Mouse (Mus musculus): ENCODE measurements around the gene Hspb3. TPM values are rescaled to one million over a fixed set of nuclear protein-coding genes. Genes with fewer than 3 reads are reported as not detected.

The Hspb3 gene
- total RNA-seq, 2 experiments from 2014 or later: 18.4 to 22.7 TPM

GRCm38 (mm10) chr13:113613341-113613740 is 50.1 kb downstream of the Hspb3 start:
- intact Hi-C loops (cut with DNase I): no loop called here

More at GRCm38 (mm10) chr13:113613341-113613740, 50.1 kb downstream of the Hspb3 start:
- no peak for DNase-seq (ENCODE audit: low spot score)

Other genes with a start within 250 kb of the Hspb3 start
- 10 to 100 TPM; 22.6 to 23.6 TPM for gene Snx18, start 45.1 kb downstream of the Hspb3 start, total RNA-seq (2021)
- gene Arl15, start 130.8 kb upstream of the Hspb3 start, total RNA-seq (2021): 1 to 10 TPM; 8.5 to 9.4 TPM